Mouse (Mus musculus): ENCODE results near the gene Inhbb. TPM values are rescaled to one million over a fixed set of nuclear protein-coding genes. Genes with fewer than 3 reads are reported as not detected.

Gene Inhbb
- polyA plus RNA-seq, 1 experiment from 2014 or later: 0.15 TPM

DNA sequence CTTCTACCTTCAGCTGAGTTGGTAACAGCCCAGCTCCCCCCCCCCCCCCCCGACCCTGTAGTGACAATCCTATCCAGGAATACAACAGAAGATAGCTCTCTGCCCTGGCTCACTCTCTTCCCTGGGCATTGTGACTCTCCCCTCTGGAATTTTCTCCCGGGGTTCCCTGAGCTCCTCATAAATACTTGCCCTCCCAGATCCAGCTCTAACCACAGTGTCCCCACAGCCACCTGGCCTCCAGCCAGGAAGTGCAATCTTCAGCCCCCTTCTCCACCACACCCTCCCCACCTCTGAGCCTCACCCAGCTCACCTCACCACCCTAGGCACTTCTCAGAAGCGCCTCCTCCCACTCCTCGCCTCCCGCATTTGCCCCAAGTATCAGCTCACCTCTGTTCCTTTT, 46.7 kb downstream of the Inhbb start:
- no peaks in the 10 kb centered on the region for H3K9me3 ChIP-seq (ENCODE audit: control insufficient read depth, low read length)
- no peak overlapping the region for H3K4me2 ChIP-seq (ENCODE audit: low read depth, severe bottlenecking)
- no peak for DNase-seq (ENCODE audit: low spot score)
- no peak overlapping the region for H3K27ac ChIP-seq (replicated peaks; ENCODE audit: low read depth, low read length)
- no peak overlapping the region for H3K4me3 ChIP-seq (ENCODE audit: low read depth, low read length)
- no peak for ATAC-seq (ENCODE audit: insufficient number of reproducible peaks, low FRiP score, low TSS enrichment, low read depth)
- H3K4me1 ChIP-seq (ENCODE audit: control insufficient read depth, insufficient read depth, low read length): no peaks in the 10 kb centered on the region
- H3K9ac ChIP-seq (ENCODE audit: low read length): no peak overlapping the region
- WGBS: 68% methylated on average over 5 of the region's 5 CpGs
- H3K27me3 ChIP-seq (ENCODE audit: control insufficient read depth, insufficient read depth, low read length): no peaks in the 10 kb centered on the region
- H3K36me3 ChIP-seq (ENCODE audit: control insufficient read depth, insufficient read depth, low read length): no peaks in the 10 kb centered on the region

- DNase-seq (ENCODE audit: low spot score) (no peak), ATAC-seq (ENCODE audit: insufficient number of reproducible peaks, low FRiP score, low TSS enrichment, low read depth) (no peak)
- Histone ChIP-seq H3K9me3 (ENCODE audit: control insufficient read depth, low read length) (no peaks in the 10 kb centered on the region), H3K4me1 (ENCODE audit: control insufficient read depth, insufficient read depth, low read length) (no peaks in the 10 kb centered on the region), H3K9ac (ENCODE audit: low read length) (no peak overlapping the region), H3K36me3 (ENCODE audit: control insufficient read depth, insufficient read depth, low read length) (no peaks in the 10 kb centered on the region), H3K27ac (replicated peaks; ENCODE audit: low read depth, low read length) (no peak overlapping the region), H3K4me3 (ENCODE audit: low read depth, low read length) (no peak overlapping the region), H3K27me3 (ENCODE audit: control insufficient read depth, insufficient read depth, low read length) (no peaks in the 10 kb centered on the region), H3K4me2 (ENCODE audit: low read depth, severe bottlenecking) (no peak overlapping the region)
- WGBS: 75% methylated on average over 12 of the region's 12 CpGs
Observed at GRCm38 (mm10) chr1:119367546-119367945, 54.5 kb downstream of the Inhbb start.

DNA sequence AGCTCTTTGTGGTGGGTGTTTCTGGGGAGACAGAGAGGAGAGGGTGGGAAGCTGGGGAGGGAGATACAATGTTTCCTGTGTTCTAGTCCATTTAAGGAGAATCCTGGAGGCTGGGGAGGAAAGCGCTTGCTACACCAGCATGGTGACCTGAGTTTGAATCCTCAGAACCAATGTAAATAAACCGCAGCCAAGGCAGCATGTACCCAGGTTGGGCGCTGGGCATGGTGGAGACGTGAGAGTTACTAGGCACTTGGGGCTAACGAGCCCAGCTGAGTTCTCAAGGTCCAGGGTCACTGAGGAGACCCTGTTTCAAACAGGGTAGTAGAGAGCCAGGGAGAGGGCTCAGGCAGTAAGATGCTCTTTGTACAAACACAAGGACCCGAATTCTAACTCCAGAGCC, 55.7 kb downstream of the Inhbb start:
- Histone ChIP-seq H3K9me3 (ENCODE audit: control insufficient read depth, low read length) (no peaks in the 10 kb centered on the region), H3K27me3 (ENCODE audit: control insufficient read depth, insufficient read depth, low read length) (no peaks in the 10 kb centered on the region), H3K36me3 (ENCODE audit: control insufficient read depth, insufficient read depth, low read length) (no peaks in the 10 kb centered on the region), H3K9ac (ENCODE audit: low read length) (no peak overlapping the region), H3K4me3 (ENCODE audit: low read depth, low read length) (no peak overlapping the region), H3K4me2 (ENCODE audit: low read depth, severe bottlenecking) (no peak overlapping the region), H3K27ac (replicated peaks; ENCODE audit: low read depth, low read length) (no peak overlapping the region), H3K4me1 (ENCODE audit: control insufficient read depth, insufficient read depth, low read length) (no peaks in the 10 kb centered on the region)
- DNase-seq (ENCODE audit: low spot score) (no peak), ATAC-seq (ENCODE audit: insufficient number of reproducible peaks, low FRiP score, low TSS enrichment, low read depth) (no peak)
- WGBS: 70% methylated on average over 6 of the region's 6 CpGs

Other genes starting within 250 kb of the Inhbb start
- 85.5 and 91.0 TPM in 2 replicates for gene Ralb, start 82.5 kb upstream of the Inhbb start, polyA plus RNA-seq (2014; fragmentation: Nextera tagmentation; extraction: Ambion mirVana)
- 21.1 and 24.2 TPM in 2 replicates for gene Tmem185b, start 103.9 kb upstream of the Inhbb start, polyA plus RNA-seq (2014; fragmentation: Nextera tagmentation; extraction: Ambion mirVana)
- 19.6 and 22.2 TPM in 2 replicates for gene Epb41l5, start 226.8 kb upstream of the Inhbb start, polyA plus RNA-seq (2014; fragmentation: Nextera tagmentation; extraction: Ambion mirVana)